Mouse (Mus musculus): Measurements from ENCODE around the gene Pou5f1.

DNA sequence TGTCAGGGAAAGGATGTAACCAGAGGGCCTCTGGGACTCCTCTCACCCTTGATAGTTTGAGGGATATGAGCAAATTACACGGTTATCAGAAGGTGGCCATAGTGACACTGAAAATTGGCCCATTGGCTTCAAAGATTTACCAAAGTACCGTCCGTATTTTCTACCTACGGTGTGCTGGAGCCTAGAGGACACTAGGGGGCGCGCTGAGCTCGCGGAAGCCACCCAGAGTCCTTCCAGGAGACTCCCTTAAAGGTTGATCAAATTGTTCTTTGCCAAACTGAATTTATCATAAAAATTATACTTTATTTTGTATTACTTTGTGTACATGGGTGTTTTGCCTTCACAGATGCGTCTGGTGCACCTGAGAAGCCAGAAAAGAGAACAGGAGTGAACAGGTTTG lies 21.8 kb upstream of the Pou5f1 start:
- TF ChIP-seq TAL1 (IDR thresholded peaks at IDR 0.05; ENCODE audit: low read length): no peak
- no peak for TF ChIP-seq GATA1 (IDR thresholded peaks at IDR 0.05; ENCODE audit: low read length)

All from erythroblast, embryonic 14.5 days (primary cell).